In genomic region chr8:122459990-122460389, GRCm38 (mm10) we compare ENCODE assay signal across 9 mouse cellular contexts. TPM values are rescaled to one million over a fixed set of nuclear protein-coding genes. Genes with fewer than 3 reads are reported as not detected.
DNase-seq lines count a peak whose midpoint lies in the region; ATAC-seq and TF ChIP-seq lines count a peak whose summit lies in the region.
"Had no signal": no experiment of that assay in that cellular context is flagged by ENCODE, and none has a peak within 500 bp of the region (broad histone marks: within the 10 kb centered on the region; RNA-seq: fewer than 3 reads in every experiment).

No protein-coding gene starts in this region.

- H3K4me3 ChIP-seq in kidney, postnatal 0 days (replicated peaks; ENCODE audit: low read depth, low read length): peak overlapping the region; percentile 27; the same call in 1 of the 2 replicates
- peak overlapping the region; percentile 28 for H3K4me3 ChIP-seq in embryonic facial prominence, embryonic 13.5 days
- H3K4me3 ChIP-seq in limb, embryonic 11.5 days (ENCODE audit: low read depth, low read length): peak overlapping the region; percentile 15; the same call in 1 of the 2 replicates
- H3K4me3 ChIP-seq in olfactory bulb, adult 2 months (ENCODE audit: insufficient read depth, low read depth, low read length): peak overlapping the region; percentile 34; the same call in 1 of the 2 replicates

- no peaks in the 10 kb centered on the region for H3K9me3 ChIP-seq in kidney, postnatal 0 days (replicated peaks; ENCODE audit: low read length)
- no peaks in the 10 kb centered on the region for H3K9me3 ChIP-seq in embryonic facial prominence, embryonic 13.5 days
- no peaks in the 10 kb centered on the region for H3K9me3 ChIP-seq in limb, embryonic 11.5 days (ENCODE audit: control insufficient read depth, low read length)

- no peak overlapping the region for H3K27ac ChIP-seq in kidney, postnatal 0 days
- H3K27ac ChIP-seq in embryonic facial prominence, embryonic 13.5 days: no peak overlapping the region
- H3K27ac ChIP-seq in limb, embryonic 11.5 days (replicated peaks; ENCODE audit: low read depth, low read length): no peak overlapping the region
- H3K27ac ChIP-seq in olfactory bulb, adult 2 months (ENCODE audit: insufficient read depth, low read depth, low read length): no peak overlapping the region

- TF ChIP-seq CTCF in kidney, postnatal 0 days (IDR thresholded peaks at IDR 0.05; ENCODE audit: low read depth): no peak
- TF ChIP-seq CTCF in olfactory bulb, adult 2 months (IDR thresholded peaks at IDR 0.05; ENCODE audit: insufficient read depth, low read depth, low read length): no peak

- H3K36me3 ChIP-seq in kidney, postnatal 0 days (ENCODE audit: insufficient read depth, low read length): no peaks in the 10 kb centered on the region
- peaks cover 3% of the 10 kb centered on the region; the same call in 1 of the 2 replicates for H3K36me3 ChIP-seq in embryonic facial prominence, embryonic 13.5 days
- no peaks in the 10 kb centered on the region for H3K36me3 ChIP-seq in limb, embryonic 11.5 days (ENCODE audit: control insufficient read depth, insufficient read depth, low read length)

- TF ChIP-seq POLR2A in olfactory bulb, adult 2 months (IDR thresholded peaks at IDR 0.05; ENCODE audit: insufficient read depth, low read depth, low read length): no peak

- ATAC-seq in kidney, postnatal 0 days (replicated peaks; ENCODE audit: low FRiP score, low read depth): 0 out of 2 replicates have a peak, but pooled peaks have one; percentile 1
- no peak for ATAC-seq in embryonic facial prominence, embryonic 13.5 days (ENCODE audit: insufficient number of reproducible peaks, insufficient read depth, low FRiP score, low TSS enrichment, low read depth)
- ATAC-seq in limb, embryonic 11.5 days (ENCODE audit: insufficient number of reproducible peaks, low FRiP score, low TSS enrichment, low read depth): no peak
- ATAC-seq in monocyte, adult 5-6 weeks (replicated peaks; ENCODE audit: insufficient number of reproducible peaks, low FRiP score, low TSS enrichment, poor library complexity, severe bottlenecking): no peak

- whole genome bisulfite sequencing in kidney, postnatal 0 days: 26% methylated on average over 7 of the region's 7 CpGs
- WGBS in embryonic facial prominence, embryonic 13.5 days: 24% methylated on average over 7 of the region's 7 CpGs
- 34% methylated on average over 7 of the region's 7 CpGs for WGBS in limb, embryonic 11.5 days
- 22% methylated on average over 7 of the region's 7 CpGs for WGBS in olfactory bulb, adult 2 months

- no peak for DNase-seq in kidney, postnatal 0 days (ENCODE audit: low spot score)
- DNase-seq in kidney, adult 11 months: no peak
- no peak for DNase-seq in limb, embryonic 11.5 days (ENCODE audit: low spot score)
- DNase-seq in embryo, embryonic 11 days: no peak
- no peak for DNase-seq in urinary bladder, postnatal 14 days (ENCODE audit: low spot score)

- H3K4me2 ChIP-seq in kidney, postnatal 0 days (ENCODE audit: low read length): peak overlapping the region; percentile 66
- peak overlapping the region; percentile 56 for H3K4me2 ChIP-seq in embryonic facial prominence, embryonic 13.5 days
- H3K4me2 ChIP-seq in limb, embryonic 11.5 days (ENCODE audit: low read depth, severe bottlenecking): peak overlapping the region; percentile 50

- peaks cover 13% of the 10 kb centered on the region; the same call in 1 of the 2 replicates for H3K4me1 ChIP-seq in kidney, postnatal 0 days (replicated peaks; ENCODE audit: insufficient read depth, low read length)
- peaks cover 27% of the 10 kb centered on the region for H3K4me1 ChIP-seq in embryonic facial prominence, embryonic 13.5 days
- peaks cover 11% of the 10 kb centered on the region for H3K4me1 ChIP-seq in limb, embryonic 11.5 days (ENCODE audit: control insufficient read depth, insufficient read depth, low read length)
- H3K4me1 ChIP-seq in olfactory bulb, adult 2 months (ENCODE audit: control insufficient read depth, insufficient read depth, low read length): peaks cover 54% of the 10 kb centered on the region

- H3K9ac ChIP-seq in kidney, postnatal 0 days (ENCODE audit: low read depth, low read length): peak overlapping the region; percentile 43; the same call in 1 of the 2 replicates
- peak overlapping the region; percentile 37; the same call in 1 of the 2 replicates for H3K9ac ChIP-seq in embryonic facial prominence, embryonic 13.5 days
- no peak overlapping the region for H3K9ac ChIP-seq in limb, embryonic 11.5 days (ENCODE audit: low read length)

- peaks cover 16% of the 10 kb centered on the region for H3K27me3 ChIP-seq in kidney, postnatal 0 days (ENCODE audit: insufficient read depth, low read length)
- H3K27me3 ChIP-seq in embryonic facial prominence, embryonic 13.5 days: peaks cover 70% of the 10 kb centered on the region
- peaks cover 28% of the 10 kb centered on the region for H3K27me3 ChIP-seq in limb, embryonic 11.5 days (ENCODE audit: control insufficient read depth, insufficient read depth, low read length)

RNA-seq across cellular contexts. Expression of gene Snai3, which starts 0.5 kb away (rescaled TPM):
- 0.67 and 1.0 TPM in 2 replicates for polyA plus RNA-seq in kidney, postnatal 0 days (2015; fragmentation: Nextera tagmentation; extraction: Ambion mirVana)
- 1.2 TPM in 2 replicates for polyA plus RNA-seq in embryonic facial prominence, embryonic 13.5 days (2015; fragmentation: Nextera tagmentation; extraction: Ambion mirVana)
- polyA plus RNA-seq in limb, embryonic 11.5 days (2014; fragmentation: Nextera tagmentation; extraction: Ambion mirVana): not detected in 2 replicates
- not detected in 2 replicates for polyA plus RNA-seq in olfactory bulb, adult 2 months (2012; ENCODE audit: insufficient read depth, insufficient read length, low replicate concordance, missing spikeins)
- total RNA-seq in monocyte, adult 5-6 weeks (2017): 1.6 TPM in 1 of 3 replicates, not detected in the others
- polyA plus RNA-seq: erythroblast, embryonic 14.5 days had no signal

RNA-seq across cellular contexts. Expression of gene Rnf166, which starts 15.9 kb away (rescaled TPM):
- 44.0 and 44.5 TPM in 2 replicates for polyA plus RNA-seq in kidney, postnatal 0 days (2015; fragmentation: Nextera tagmentation; extraction: Ambion mirVana)
- 51.1 and 51.3 TPM in 2 replicates for polyA plus RNA-seq in embryonic facial prominence, embryonic 13.5 days (2015; fragmentation: Nextera tagmentation; extraction: Ambion mirVana)
- 35.3 and 36.8 TPM in 2 replicates for polyA plus RNA-seq in limb, embryonic 11.5 days (2014; fragmentation: Nextera tagmentation; extraction: Ambion mirVana)
- not detected in 2 replicates for polyA plus RNA-seq in olfactory bulb, adult 2 months (2012; ENCODE audit: insufficient read depth, insufficient read length, low replicate concordance, missing spikeins)
- 96.0 to 108 TPM (median 106 TPM) in 3 replicates for total RNA-seq in monocyte, adult 5-6 weeks (2017)

RNA-seq across cellular contexts. Expression of gene Ctu2, which starts 16.0 kb away (rescaled TPM):
- 44.5 and 45.6 TPM in 2 replicates for polyA plus RNA-seq in kidney, postnatal 0 days (2015; fragmentation: Nextera tagmentation; extraction: Ambion mirVana)
- 54.9 and 69.0 TPM in 2 replicates for polyA plus RNA-seq in embryonic facial prominence, embryonic 13.5 days (2015; fragmentation: Nextera tagmentation; extraction: Ambion mirVana)
- polyA plus RNA-seq in limb, embryonic 11.5 days (2014; fragmentation: Nextera tagmentation; extraction: Ambion mirVana): 80.7 and 81.3 TPM in 2 replicates
- not detected in 2 replicates for polyA plus RNA-seq in olfactory bulb, adult 2 months (2012; ENCODE audit: insufficient read depth, insufficient read length, low replicate concordance, missing spikeins)
- total RNA-seq in monocyte, adult 5-6 weeks (2017): 10.3 to 24.8 TPM (median 12.1 TPM) in 3 replicates

RNA-seq across cellular contexts. Expression of gene Mvd, which starts 16.8 kb away (rescaled TPM):
- 31.2 and 36.3 TPM in 2 replicates for polyA plus RNA-seq in kidney, postnatal 0 days (2015; fragmentation: Nextera tagmentation; extraction: Ambion mirVana)
- polyA plus RNA-seq in embryonic facial prominence, embryonic 13.5 days (2015; fragmentation: Nextera tagmentation; extraction: Ambion mirVana): 34.8 and 43.3 TPM in 2 replicates
- 51.3 and 51.9 TPM in 2 replicates for polyA plus RNA-seq in limb, embryonic 11.5 days (2014; fragmentation: Nextera tagmentation; extraction: Ambion mirVana)
- not detected in 2 replicates for polyA plus RNA-seq in olfactory bulb, adult 2 months (2012; ENCODE audit: insufficient read depth, insufficient read length, low replicate concordance, missing spikeins)
- 4.5 to 9.2 TPM (median 8.8 TPM) in 3 replicates for total RNA-seq in monocyte, adult 5-6 weeks (2017)

RNA-seq across cellular contexts. Expression of gene Cyba, which starts 27.3 kb away (rescaled TPM):
- 647 and 704 TPM in 2 replicates for polyA plus RNA-seq in kidney, postnatal 0 days (2015; fragmentation: Nextera tagmentation; extraction: Ambion mirVana)
- 118 and 120 TPM in 2 replicates for polyA plus RNA-seq in embryonic facial prominence, embryonic 13.5 days (2015; fragmentation: Nextera tagmentation; extraction: Ambion mirVana)
- 80.2 and 82.4 TPM in 2 replicates for polyA plus RNA-seq in limb, embryonic 11.5 days (2014; fragmentation: Nextera tagmentation; extraction: Ambion mirVana)
- polyA plus RNA-seq in olfactory bulb, adult 2 months (2012; ENCODE audit: insufficient read depth, insufficient read length, low replicate concordance, missing spikeins): not detected in 2 replicates
- 340 to 389 TPM (median 367 TPM) in 3 replicates for total RNA-seq in monocyte, adult 5-6 weeks (2017)

Comparison
In these comparisons a context has a peak if more than half of its experiments do, and no peak if none do; other contexts are left out.
1. RNA of gene Ctu2, which starts 16.0 kb away (polyA plus RNA-seq): 80.7 to 81.3 TPM in limb, embryonic 11.5 days, 54.9 to 69.0 TPM in embryonic facial prominence, embryonic 13.5 days and 44.5 to 45.6 TPM in kidney, postnatal 0 days; not detected in olfactory bulb, adult 2 months; every median in the first group is over 10 times any median in the second.
2. Peak in every context shown above with its lines, with median percentiles within 50 percentile points of each other: H3K4me2 ChIP-seq and H3K4me3 ChIP-seq.